Mouse (Mus musculus) layer of hippocampus, postnatal 10 days (tissue): ENCODE measurements around the gene Ap1b1. TPM values are rescaled to one million over a fixed set of nuclear protein-coding genes. Genes with fewer than 3 reads are reported as not detected.

Source experiments
- DNase-seq, 2 experiments: peaks; one replicate each; pipeline ENCODE4 v3.0.0; 2021; ENCODE audit warnings: low spot score in 2 of 2
- total RNA-seq, 2 experiments: library from RNA; stranded (reverse); gene quantifications; 2 replicates each; pipeline ENCODE4 v1.2.3; 2021

Ap1b1 gene
- total RNA-seq, 2 experiments from 2014 or later = 116 to 130 TPM

- DNase-seq = no peak
These were observed 46.1 kb downstream of the Ap1b1 start for GRCm38 (mm10) chr11:5032706-5033105.

- no peak for DNase-seq
These were observed 46.5 kb downstream of the Ap1b1 start for GRCm38 (mm10) chr11:5033136-5033535.

- peak; percentile 61 to 65 for DNase-seq
These were observed 48.8 kb downstream of the Ap1b1 start for GRCm38 (mm10) chr11:5035421-5035820.

GRCm38 (mm10) chr11:5037146-5037854 lies 50.7 kb downstream of the Ap1b1 start:
- DNase-seq = no peak

- DNase-seq = no peak
These were observed 54.0 kb downstream of the Ap1b1 start for GRCm38 (mm10) chr11:5040585-5040984.

GRCm38 (mm10) chr11:5041144-5041780 lies 54.6 kb downstream of the Ap1b1 start:
- peak; percentile 60 to 61 for DNase-seq

- DNase-seq = no peak
These were observed 56.2 kb downstream of the Ap1b1 start for GRCm38 (mm10) chr11:5042645-5043381.

GRCm38 (mm10) chr11:5046321-5046926 lies 59.8 kb downstream of the Ap1b1 start:
- no peak for DNase-seq

- no peak for DNase-seq
These were observed 65.0 kb downstream of the Ap1b1 start for GRCm38 (mm10) chr11:5051629-5052028.

- DNase-seq = no peak
These were observed 65.7 kb downstream of the Ap1b1 start for GRCm38 (mm10) chr11:5052200-5052854.

- DNase-seq = no peak
These were observed 67.5 kb downstream of the Ap1b1 start for GRCm38 (mm10) chr11:5054151-5054550.

GRCm38 (mm10) chr11:5054874-5055273 lies 68.2 kb downstream of the Ap1b1 start:
- DNase-seq = no peak

GRCm38 (mm10) chr11:5055945-5056938 lies 69.6 kb downstream of the Ap1b1 start:
- no peak for DNase-seq

- no peak for DNase-seq
These were observed 70.4 kb downstream of the Ap1b1 start for GRCm38 (mm10) chr11:5057064-5057463.

- no peak for DNase-seq
These were observed 70.9 kb downstream of the Ap1b1 start for GRCm38 (mm10) chr11:5057541-5057855.

GRCm38 (mm10) chr11:5057856-5058641 lies 71.4 kb downstream of the Ap1b1 start, which contains the start of gene Rasl10a:
TSS of gene Rasl10a (plus strand) at chr11:5058128.
- DNase-seq = peak; percentile 46 to 54

GRCm38 (mm10) chr11:5058783-5059182 lies 72.2 kb downstream of the Ap1b1 start:
- DNase-seq = no peak

- DNase-seq = no peak
These were observed 72.6 kb downstream of the Ap1b1 start for GRCm38 (mm10) chr11:5059230-5059629.

- DNase-seq = peak; percentile 66 to 74
These were observed 73.1 kb downstream of the Ap1b1 start for GRCm38 (mm10) chr11:5059704-5060156.
